ENCODE assay signal across 14 mouse cellular contexts in genomic region chr13:24306248-24306647, GRCm38 (mm10). TPM values are rescaled to one million over a fixed set of nuclear protein-coding genes. Genes with fewer than 3 reads are reported as not detected.
DNase-seq lines count a peak whose midpoint lies in the region; ATAC-seq and TF ChIP-seq lines count a peak whose summit lies in the region.
"Had no signal": no experiment of that assay in that cellular context is flagged by ENCODE, and none has a peak within 500 bp of the region (broad histone marks: within the 10 kb centered on the region; RNA-seq: fewer than 3 reads in every experiment).

No protein-coding gene starts in this region.

- no peak for TF ChIP-seq POLR2A in heart, adult 2 months (IDR thresholded peaks at IDR 0.05; ENCODE audit: insufficient read depth, low read depth, low read length)
- TF ChIP-seq POLR2A in lung, adult 2 months (IDR thresholded peaks at IDR 0.05; ENCODE audit: borderline replicate concordance, extremely low read depth, low read depth, low read length), result no peak

- H3K27ac ChIP-seq in heart, adult 2 months, result no peak overlapping the region
- no peak overlapping the region for H3K27ac ChIP-seq in stomach, postnatal 0 days (replicated peaks)
- H3K27ac ChIP-seq: heart, embryonic 15.5 days; liver, embryonic 13.5 days; midbrain, embryonic 10.5 days; neural tube, embryonic 12.5 days had no signal

- intact Hi-C loops in heart, adult 2 months (cut with DNase I), result no loop called here
- intact Hi-C loops in heart, postnatal 36 days (cut with DNase I), result no loop called here

- H3K79me2 ChIP-seq in heart, adult 2 months (replicated peaks; ENCODE audit: control insufficient read depth, insufficient read depth, low read length), result no peaks in the 10 kb centered on the region

- H3K36me3 ChIP-seq in heart, adult 2 months (ENCODE audit: control insufficient read depth, insufficient read depth, low read length), result no peaks in the 10 kb centered on the region
- no peaks in the 10 kb centered on the region for H3K36me3 ChIP-seq in stomach, postnatal 0 days (ENCODE audit: control insufficient read depth, insufficient read depth, low read length)
- H3K36me3 ChIP-seq: heart, embryonic 15.5 days; liver, embryonic 13.5 days; midbrain, embryonic 10.5 days; neural tube, embryonic 12.5 days had no signal

- TF ChIP-seq EP300 in heart, adult 2 months (IDR thresholded peaks at IDR 0.05; ENCODE audit: insufficient read depth, low read depth, low read length), result no peak
- no peak for TF ChIP-seq EP300 in stomach, postnatal 0 days (optimal IDR thresholded peaks at IDR 0.05)

- H3K9me3 ChIP-seq in stomach, postnatal 0 days (ENCODE audit: control insufficient read depth, low read length), result no peaks in the 10 kb centered on the region
- H3K9me3 ChIP-seq: heart, embryonic 15.5 days; liver, embryonic 13.5 days; midbrain, embryonic 10.5 days; neural tube, embryonic 12.5 days had no signal

- no peak overlapping the region for H3K4me3 ChIP-seq in heart, adult 2 months
- no peak overlapping the region for H3K4me3 ChIP-seq in lung, adult 2 months (replicated peaks; ENCODE audit: extremely low read depth, low read depth, low read length)
- no peak overlapping the region for H3K4me3 ChIP-seq in stomach, postnatal 0 days (ENCODE audit: low read depth, low read length)
- H3K4me3 ChIP-seq: heart, embryonic 15.5 days; liver, embryonic 13.5 days; midbrain, embryonic 10.5 days; neural tube, embryonic 12.5 days had no signal

- peak; percentile 46 for TF ChIP-seq CTCF in heart, adult 2 months (IDR thresholded peaks at IDR 0.05)
- peak; percentile 57 for TF ChIP-seq CTCF in lung, adult 2 months (IDR thresholded peaks at IDR 0.05; ENCODE audit: insufficient read depth, low read length)
- peak; percentile 42 for TF ChIP-seq CTCF in stomach, postnatal 0 days (IDR thresholded peaks at IDR 0.05; ENCODE audit: low read depth)

- H3K4me1 ChIP-seq in heart, adult 2 months (ENCODE audit: control insufficient read depth, insufficient read depth, low read length), result no peaks in the 10 kb centered on the region
- H3K4me1 ChIP-seq in lung, adult 2 months (ENCODE audit: control insufficient read depth, insufficient read depth, low read length), result no peaks in the 10 kb centered on the region
- no peaks in the 10 kb centered on the region for H3K4me1 ChIP-seq in stomach, postnatal 0 days (replicated peaks; ENCODE audit: control insufficient read depth, insufficient read depth)
- H3K4me1 ChIP-seq: heart, embryonic 15.5 days; midbrain, embryonic 10.5 days; neural tube, embryonic 12.5 days had no signal

- 54% methylated on average over 4 of the region's 4 CpGs for WGBS in heart, adult 2 months
- WGBS in lung, adult 2 months, result 48% methylated on average over 4 of the region's 4 CpGs
- WGBS in stomach, postnatal 0 days, result 46% methylated on average over 4 of the region's 4 CpGs

- no peaks in the 10 kb centered on the region for H3K27me3 ChIP-seq in heart, adult 2 months (ENCODE audit: control insufficient read depth, insufficient read depth, low read length)
- no peaks in the 10 kb centered on the region for H3K27me3 ChIP-seq in stomach, postnatal 0 days (ENCODE audit: control insufficient read depth, insufficient read depth, low read length)
- H3K27me3 ChIP-seq: heart, embryonic 15.5 days; liver, embryonic 13.5 days; neural tube, embryonic 12.5 days had no signal

- ATAC-seq in stomach, postnatal 0 days (ENCODE audit: low FRiP score, low TSS enrichment), result no peak
- ATAC-seq: inflammation-experienced regulatory T-cells, adult 6 months had no signal

- no peak for DNase-seq in heart, adult 2 months
- DNase-seq in heart, postnatal 36 days, result no peak
- DNase-seq in lung, adult 2 months, result no peak
- no peak for DNase-seq in lung, postnatal 4 days
- peak; percentile 9 for DNase-seq in ES-CJ7 (ENCODE audit: low read depth, low spot score)
- DNase-seq in stomach, postnatal 0 days (ENCODE audit: low spot score), result no peak
- DNase-seq in frontal cortex, adult 2 months (ENCODE audit: extremely low spot score in 1 of 2, low spot score in 1 of 2), result no peak
- no peak for DNase-seq in urinary bladder, postnatal 36 days (ENCODE audit: low spot score in 2 of 2)
- DNase-seq: gastrocnemius, postnatal 14 days; liver, embryonic 13.5 days had no signal

- H3K4me2 ChIP-seq in stomach, postnatal 0 days (replicated peaks; ENCODE audit: low read depth), result no peak overlapping the region
- H3K4me2 ChIP-seq: heart, embryonic 15.5 days; liver, embryonic 13.5 days; neural tube, embryonic 12.5 days had no signal

- no peak overlapping the region for H3K9ac ChIP-seq in heart, adult 2 months (ENCODE audit: low read depth, low read length)
- no peak overlapping the region for H3K9ac ChIP-seq in stomach, postnatal 0 days (ENCODE audit: low read length)
- H3K9ac ChIP-seq: heart, embryonic 15.5 days; liver, embryonic 13.5 days; neural tube, embryonic 12.5 days had no signal

RNA-seq across cellular contexts. Expression of gene Cmah, which starts 21.0 kb away (rescaled TPM):
- total RNA-seq in heart, adult 2 months (2021), result 1 to 10 TPM; 2.7 to 4.0 TPM
- 0.84 and 1.4 TPM in 2 replicates for polyA plus RNA-seq in heart, adult 2 months (2012; rRNA removed)
- 1 to 10 TPM; 3.0 to 3.7 TPM for total RNA-seq in heart, postnatal 36 days (2021)
- 2.7 and 3.5 TPM in 2 replicates for polyA plus RNA-seq in lung, adult 2 months (2012; rRNA removed)
- polyA plus RNA-seq in stomach, postnatal 0 days (2015; fragmentation: Nextera tagmentation; extraction: Ambion mirVana), result 1.0 and 1.3 TPM in 2 replicates
- 0.10 and 0.11 TPM in 2 replicates for polyA plus RNA-seq in frontal cortex, adult 2 months (2012; rRNA removed)

RNA-seq across cellular contexts. Expression of gene Carmil1, which starts 25.7 kb away (rescaled TPM):
- 1 to 10 TPM; 4.4 to 6.9 TPM for total RNA-seq in heart, adult 2 months (2021)
- polyA plus RNA-seq in heart, adult 2 months (2012; rRNA removed), result 1.2 and 1.4 TPM in 2 replicates
- total RNA-seq in heart, postnatal 36 days (2021), result 1 to 10 TPM; 7.1 to 9.5 TPM
- polyA plus RNA-seq in lung, adult 2 months (2012; rRNA removed), result 9.5 and 17.3 TPM in 2 replicates
- 17.8 and 18.9 TPM in 2 replicates for polyA plus RNA-seq in stomach, postnatal 0 days (2015; fragmentation: Nextera tagmentation; extraction: Ambion mirVana)
- polyA plus RNA-seq in frontal cortex, adult 2 months (2012; rRNA removed), result 36.1 and 37.7 TPM in 2 replicates
